9 mouse cellular contexts compared by ENCODE assay signal in the genomic region with DNA sequence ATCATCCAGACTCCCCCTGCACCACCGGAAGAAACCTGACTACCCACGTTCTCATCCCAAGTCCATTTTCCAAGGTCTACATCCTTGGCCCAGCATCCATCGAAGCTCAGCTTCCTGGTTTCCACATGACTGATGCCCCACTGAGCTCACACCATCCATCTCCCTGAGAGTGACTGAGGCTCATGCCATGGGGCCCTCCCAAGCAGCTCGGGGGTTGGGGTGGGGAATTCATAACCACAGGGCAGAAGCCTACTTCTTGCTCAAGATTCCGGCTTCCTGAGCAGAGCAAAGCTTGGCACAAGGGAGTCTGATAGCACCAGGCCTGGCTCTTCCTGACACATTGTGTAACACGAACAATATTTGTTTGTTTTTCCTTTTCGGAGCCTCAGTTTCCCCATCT. TPM values are rescaled to one million over a fixed set of nuclear protein-coding genes. Genes with fewer than 3 reads are reported as not detected.
DNase-seq lines count a peak whose midpoint lies in the region; ATAC-seq and TF ChIP-seq lines count a peak whose summit lies in the region.
"Had no signal": no experiment of that assay in that cellular context is flagged by ENCODE, and none has a peak within 500 bp of the region (broad histone marks: within the 10 kb centered on the region; RNA-seq: fewer than 3 reads in every experiment).

No protein-coding gene starts in this region.

- no peaks in the 10 kb centered on the region for H3K9me3 ChIP-seq in kidney, embryonic 15.5 days (replicated peaks)
- no peaks in the 10 kb centered on the region for H3K9me3 ChIP-seq in embryonic facial prominence, embryonic 10.5 days
- no peaks in the 10 kb centered on the region for H3K9me3 ChIP-seq in intestine, postnatal 0 days (ENCODE audit: control insufficient read depth)
- H3K9me3 ChIP-seq in neural tube, embryonic 12.5 days, result no peaks in the 10 kb centered on the region

- H3K9ac ChIP-seq in kidney, embryonic 15.5 days, result no peak overlapping the region; the same call in 1 of the 2 replicates
- 0 out of 2 replicates have a peak overlapping the region, but pooled peaks have one; percentile 46 for H3K9ac ChIP-seq in intestine, postnatal 0 days (ENCODE audit: low read depth, low read length)
- H3K9ac ChIP-seq in neural tube, embryonic 12.5 days, result no peak overlapping the region

- peaks cover 64% of the 10 kb centered on the region for H3K4me1 ChIP-seq in kidney, embryonic 15.5 days
- peaks cover 71% of the 10 kb centered on the region for H3K4me1 ChIP-seq in embryonic facial prominence, embryonic 10.5 days
- H3K4me1 ChIP-seq in intestine, postnatal 0 days (replicated peaks; ENCODE audit: control insufficient read depth, insufficient read depth, low read length), result peaks cover 27% of the 10 kb centered on the region
- peaks cover 44% of the 10 kb centered on the region for H3K4me1 ChIP-seq in neural tube, embryonic 12.5 days

- peak overlapping the region; percentile 57; the same call in 1 of the 2 replicates for H3K4me3 ChIP-seq in kidney, embryonic 15.5 days (replicated peaks)
- peak overlapping the region; percentile 72 for H3K4me3 ChIP-seq in embryonic facial prominence, embryonic 10.5 days
- H3K4me3 ChIP-seq in intestine, postnatal 0 days (ENCODE audit: low read depth, low read length), result peak overlapping the region; percentile 47
- no peak overlapping the region for H3K4me3 ChIP-seq in neural tube, embryonic 12.5 days

- no peak for TF ChIP-seq CTCF in intestine, postnatal 0 days (IDR thresholded peaks at IDR 0.05; ENCODE audit: low read depth)

- no peak for DNase-seq in kidney, adult 9 months
- DNase-seq in embryonic facial prominence, embryonic 10.5 days (ENCODE audit: low spot score), result no peak
- no peak for DNase-seq in thymus, postnatal 14 days
- no peak for DNase-seq in B cell, adult 2 months
- DNase-seq in left cerebral cortex, postnatal 14 days (ENCODE audit: low spot score in 2 of 2), result no peak
- DNase-seq: right cerebral cortex, postnatal 25 days had no signal

- H3K4me2 ChIP-seq in kidney, embryonic 15.5 days, result peak overlapping the region; percentile 99
- peak overlapping the region; percentile 86 for H3K4me2 ChIP-seq in intestine, postnatal 0 days (replicated peaks; ENCODE audit: low read depth)
- peak overlapping the region; percentile 89 for H3K4me2 ChIP-seq in neural tube, embryonic 12.5 days (replicated peaks)

- intact Hi-C loops in left cerebral cortex, postnatal 14 days (cut with DNase I), result no loop called here

- peaks cover 4% of the 10 kb centered on the region; the same call in 1 of the 2 replicates for H3K27me3 ChIP-seq in kidney, embryonic 15.5 days
- H3K27me3 ChIP-seq in embryonic facial prominence, embryonic 10.5 days (replicated peaks; ENCODE audit: low read depth, poor library complexity, severe bottlenecking), result peaks cover 18% of the 10 kb centered on the region
- H3K27me3 ChIP-seq in intestine, postnatal 0 days (replicated peaks; ENCODE audit: control insufficient read depth, insufficient read depth, low read length), result no peaks in the 10 kb centered on the region
- peaks cover 9% of the 10 kb centered on the region; the same call in 1 of the 2 replicates for H3K27me3 ChIP-seq in neural tube, embryonic 12.5 days (replicated peaks)

- WGBS in kidney, embryonic 15.5 days, result 66% methylated on average over 7 of the region's 7 CpGs
- 84% methylated on average over 7 of the region's 7 CpGs for WGBS in embryonic facial prominence, embryonic 10.5 days
- 59% methylated on average over 7 of the region's 7 CpGs for WGBS in intestine, postnatal 0 days
- 81% methylated on average over 7 of the region's 7 CpGs for WGBS in neural tube, embryonic 12.5 days

- H3K36me3 ChIP-seq in kidney, embryonic 15.5 days, result no peaks in the 10 kb centered on the region
- H3K36me3 ChIP-seq in embryonic facial prominence, embryonic 10.5 days (replicated peaks), result no peaks in the 10 kb centered on the region
- no peaks in the 10 kb centered on the region for H3K36me3 ChIP-seq in intestine, postnatal 0 days (ENCODE audit: control insufficient read depth, insufficient read depth)
- H3K36me3 ChIP-seq in neural tube, embryonic 12.5 days, result no peaks in the 10 kb centered on the region

- ATAC-seq in kidney, embryonic 15.5 days (replicated peaks; ENCODE audit: low FRiP score), result no peak
- ATAC-seq in intestine, postnatal 0 days, result no peak
- no peak for ATAC-seq in neural tube, embryonic 12.5 days (ENCODE audit: low FRiP score, low read depth)

- H3K27ac ChIP-seq in kidney, embryonic 15.5 days, result no peak overlapping the region
- no peak overlapping the region; the same call in 1 of the 2 replicates for H3K27ac ChIP-seq in embryonic facial prominence, embryonic 10.5 days (replicated peaks)
- H3K27ac ChIP-seq in intestine, postnatal 0 days (ENCODE audit: low read depth, low read length), result peak overlapping the region; percentile 2; the same call in 1 of the 2 replicates
- H3K27ac ChIP-seq in neural tube, embryonic 12.5 days, result no peak overlapping the region

RNA-seq across cellular contexts. Expression of gene Micall2, which starts 1.4 kb away (rescaled TPM):
- polyA plus RNA-seq in kidney, embryonic 15.5 days (2015; fragmentation: Nextera tagmentation; extraction: Ambion mirVana), result 4.6 and 5.9 TPM in 2 replicates
- 8.6 and 10.5 TPM in 2 replicates for polyA plus RNA-seq in embryonic facial prominence, embryonic 10.5 days (2016; fragmentation: Nextera tagmentation; extraction: Ambion mirVana)
- 12.8 and 13.0 TPM in 2 replicates for polyA plus RNA-seq in intestine, postnatal 0 days (2015; fragmentation: Nextera tagmentation; extraction: Ambion mirVana)
- 7.4 and 7.8 TPM in 2 replicates for polyA plus RNA-seq in neural tube, embryonic 12.5 days (2016; fragmentation: Nextera tagmentation; extraction: Ambion mirVana)
- total RNA-seq in left cerebral cortex, postnatal 14 days (2021), result 1 to 10 TPM; 1.6 to 2.8 TPM

RNA-seq across cellular contexts. Expression of gene Ints1, which starts 40.7 kb away (rescaled TPM):
- 26.1 and 27.7 TPM in 2 replicates for polyA plus RNA-seq in kidney, embryonic 15.5 days (2015; fragmentation: Nextera tagmentation; extraction: Ambion mirVana)
- polyA plus RNA-seq in embryonic facial prominence, embryonic 10.5 days (2016; fragmentation: Nextera tagmentation; extraction: Ambion mirVana), result 42.6 and 44.4 TPM in 2 replicates
- 9.9 and 12.7 TPM in 2 replicates for polyA plus RNA-seq in intestine, postnatal 0 days (2015; fragmentation: Nextera tagmentation; extraction: Ambion mirVana)
- polyA plus RNA-seq in neural tube, embryonic 12.5 days (2016; fragmentation: Nextera tagmentation; extraction: Ambion mirVana), result 33.7 and 34.3 TPM in 2 replicates
- total RNA-seq in left cerebral cortex, postnatal 14 days (2021), result 100 to 1,000 TPM in 1 of 2 experiments, 10 to 100 TPM in 1; 96.8 to 102 TPM

RNA-seq across cellular contexts. Expression of gene Mafk, which starts 56.6 kb away (rescaled TPM):
- polyA plus RNA-seq in kidney, embryonic 15.5 days (2015; fragmentation: Nextera tagmentation; extraction: Ambion mirVana), result 10.6 and 11.1 TPM in 2 replicates
- 9.2 and 10.5 TPM in 2 replicates for polyA plus RNA-seq in embryonic facial prominence, embryonic 10.5 days (2016; fragmentation: Nextera tagmentation; extraction: Ambion mirVana)
- 23.1 and 25.5 TPM in 2 replicates for polyA plus RNA-seq in intestine, postnatal 0 days (2015; fragmentation: Nextera tagmentation; extraction: Ambion mirVana)
- 12.8 and 12.9 TPM in 2 replicates for polyA plus RNA-seq in neural tube, embryonic 12.5 days (2016; fragmentation: Nextera tagmentation; extraction: Ambion mirVana)
- total RNA-seq in left cerebral cortex, postnatal 14 days (2021), result 1 to 10 TPM; 7.6 to 8.5 TPM
